Mouse (Mus musculus) liver, adult 2 months (tissue): ENCODE results near the gene Tgfb2.

Experiments used
- CTCF ChIP-seq: fragments of 200-500 bp; IDR thresholded peaks from 2 replicates; pipeline ENCODE4 v1.5.1; 2011; ENCODE audit warnings: low read depth, low read length, control low read depth
- POLR2A ChIP-seq: fragments of 200-500 bp; IDR thresholded peaks from 2 replicates; pipeline ENCODE4 v1.6.1; 2011; ENCODE audit warnings: low read length, control low read depth; ENCODE audit not compliant: insufficient read depth; ENCODE audit errors: extremely low read depth

- TF ChIP-seq CTCF (no peak), POLR2A (no peak)
Observed at GRCm38 (mm10) chr1:186611371-186611770, 94.4 kb downstream of the Tgfb2 start.
